Mouse (Mus musculus): ENCODE measurements around the gene Rel. TPM values are rescaled to one million over a fixed set of nuclear protein-coding genes. Genes with fewer than 3 reads are reported as not detected.
"Not testable (repeated sequence)": the region's sequence is repeated elsewhere in the genome, so short reads cannot be mapped to it uniquely, and the experiment has no call there.

Gene Rel
- polyA plus RNA-seq, 1 experiment from 2014 or later = 0.41 TPM

GRCm38 (mm10) chr11:23782038-23782437, 11.3 kb upstream of the Rel start:
- no peaks in the 10 kb centered on the region for H3K4me1 ChIP-seq (ENCODE audit: control insufficient read depth, insufficient read depth, low read depth, low read length)
- no peak for ATAC-seq
- no peaks in the 10 kb centered on the region for H3K36me3 ChIP-seq (ENCODE audit: control insufficient read depth, insufficient read depth, low read length)
- no peak overlapping the region for H3K27ac ChIP-seq (ENCODE audit: low read depth, low read length)
- no peak overlapping the region for H3K4me2 ChIP-seq (ENCODE audit: low read length)
- H3K4me3 ChIP-seq (ENCODE audit: low read length) = no peak overlapping the region
- no peaks in the 10 kb centered on the region for H3K27me3 ChIP-seq (replicated peaks; ENCODE audit: control insufficient read depth, insufficient read depth, low read length)
- H3K9ac ChIP-seq (ENCODE audit: low read depth, low read length) = no peak overlapping the region
- H3K9me3 ChIP-seq (ENCODE audit: control insufficient read depth, low read length) = no peaks in the 10 kb centered on the region
- 82% methylated on average over 3 of the region's 3 CpGs for WGBS

GRCm38 (mm10) chr11:23778787-23779201, 8.0 kb upstream of the Rel start:
- Histone ChIP-seq H3K36me3 (ENCODE audit: control insufficient read depth, insufficient read depth, low read length) (no peaks in the 10 kb centered on the region), H3K4me1 (ENCODE audit: control insufficient read depth, insufficient read depth, low read depth, low read length) (no peaks in the 10 kb centered on the region), H3K9ac (ENCODE audit: low read depth, low read length) (no peak overlapping the region), H3K27ac (ENCODE audit: low read depth, low read length) (no peak overlapping the region), H3K4me3 (ENCODE audit: low read length) (no peak overlapping the region), H3K4me2 (ENCODE audit: low read length) (no peak overlapping the region), H3K9me3 (ENCODE audit: control insufficient read depth, low read length) (no peaks in the 10 kb centered on the region), H3K27me3 (replicated peaks; ENCODE audit: control insufficient read depth, insufficient read depth, low read length) (no peaks in the 10 kb centered on the region)
- WGBS = 89% methylated on average over 8 of the region's 8 CpGs
- ATAC-seq = no peak

- peaks cover 6% of the 10 kb centered on the region for H3K4me1 ChIP-seq (ENCODE audit: control insufficient read depth, insufficient read depth, low read depth, low read length)
- H3K4me2 ChIP-seq (ENCODE audit: low read length) = no peak overlapping the region
- no peaks in the 10 kb centered on the region for H3K9me3 ChIP-seq (ENCODE audit: control insufficient read depth, low read length)
- H3K36me3 ChIP-seq (ENCODE audit: control insufficient read depth, insufficient read depth, low read length) = no peaks in the 10 kb centered on the region
- H3K27ac ChIP-seq (ENCODE audit: low read depth, low read length) = no peak overlapping the region
- 43% methylated on average over 1 of the region's 1 CpGs for WGBS
- ATAC-seq = no peak
- H3K9ac ChIP-seq (ENCODE audit: low read depth, low read length) = no peak overlapping the region
- H3K27me3 ChIP-seq (replicated peaks; ENCODE audit: control insufficient read depth, insufficient read depth, low read length) = no peaks in the 10 kb centered on the region; the same call in none of the 2 replicates
- no peak overlapping the region for H3K4me3 ChIP-seq (ENCODE audit: low read length)
Measured at GRCm38 (mm10) chr11:23772471-23772870, 1.7 kb upstream of the Rel start.

GRCm38 (mm10) chr11:23771507-23772097, 832 bp upstream of the Rel start:
- ATAC-seq = no peak; the same call in 1 of the 2 replicates
- 6% methylated on average over 21 of the region's 21 CpGs for WGBS
- H3K9ac ChIP-seq (ENCODE audit: low read depth, low read length) = peak overlapping the region; percentile 81
- no peaks in the 10 kb centered on the region for H3K36me3 ChIP-seq (ENCODE audit: control insufficient read depth, insufficient read depth, low read length)
- peak overlapping the region; percentile 90 for H3K27ac ChIP-seq (ENCODE audit: low read depth, low read length)
- H3K4me2 ChIP-seq (ENCODE audit: low read length) = peak overlapping the region; percentile 83
- H3K27me3 ChIP-seq (replicated peaks; ENCODE audit: control insufficient read depth, insufficient read depth, low read length) = no peaks in the 10 kb centered on the region; the same call in none of the 2 replicates
- peak overlapping the region; percentile 93 for H3K4me3 ChIP-seq (ENCODE audit: low read length)
- peaks cover 6% of the 10 kb centered on the region for H3K4me1 ChIP-seq (ENCODE audit: control insufficient read depth, insufficient read depth, low read depth, low read length)
- no peaks in the 10 kb centered on the region for H3K9me3 ChIP-seq (ENCODE audit: control insufficient read depth, low read length)

GRCm38 (mm10) chr11:23770510-23770759, 335 bp downstream of the Rel start:
- no peaks in the 10 kb centered on the region for H3K36me3 ChIP-seq (ENCODE audit: control insufficient read depth, insufficient read depth, low read length)
- ATAC-seq = no peak
- no peaks in the 10 kb centered on the region for H3K9me3 ChIP-seq (ENCODE audit: control insufficient read depth, low read length)
- peak overlapping the region; percentile 93 for H3K4me3 ChIP-seq (ENCODE audit: low read length)
- H3K4me2 ChIP-seq (ENCODE audit: low read length) = peak overlapping the region; percentile 83
- peak overlapping the region; percentile 81 for H3K9ac ChIP-seq (ENCODE audit: low read depth, low read length)
- H3K27me3 ChIP-seq (replicated peaks; ENCODE audit: control insufficient read depth, insufficient read depth, low read length) = no peaks in the 10 kb centered on the region; the same call in none of the 2 replicates
- 0% methylated on average over 24 of the region's 24 CpGs for WGBS
- H3K27ac ChIP-seq (ENCODE audit: low read depth, low read length) = peak overlapping the region; percentile 90
- peaks cover 6% of the 10 kb centered on the region for H3K4me1 ChIP-seq (ENCODE audit: control insufficient read depth, insufficient read depth, low read depth, low read length)

GRCm38 (mm10) chr11:23769686-23770509, 872 bp downstream of the Rel start:
- peak overlapping the region; percentile 93 for H3K4me3 ChIP-seq (ENCODE audit: low read length)
- under 1% methylated on average over 25 of the region's 25 CpGs for WGBS
- H3K9me3 ChIP-seq (ENCODE audit: control insufficient read depth, low read length) = no peaks in the 10 kb centered on the region
- peak overlapping the region; percentile 81 for H3K9ac ChIP-seq (ENCODE audit: low read depth, low read length)
- no peak for ATAC-seq
- H3K4me2 ChIP-seq (ENCODE audit: low read length) = peak overlapping the region; percentile 83
- no peaks in the 10 kb centered on the region for H3K36me3 ChIP-seq (ENCODE audit: control insufficient read depth, insufficient read depth, low read length)
- peak overlapping the region; percentile 90 for H3K27ac ChIP-seq (ENCODE audit: low read depth, low read length)
- H3K27me3 ChIP-seq (replicated peaks; ENCODE audit: control insufficient read depth, insufficient read depth, low read length) = no peaks in the 10 kb centered on the region; the same call in none of the 2 replicates
- H3K4me1 ChIP-seq (ENCODE audit: control insufficient read depth, insufficient read depth, low read depth, low read length) = peaks cover 6% of the 10 kb centered on the region

- no peak for ATAC-seq
- peaks cover 6% of the 10 kb centered on the region for H3K4me1 ChIP-seq (ENCODE audit: control insufficient read depth, insufficient read depth, low read depth, low read length)
- H3K27me3 ChIP-seq (replicated peaks; ENCODE audit: control insufficient read depth, insufficient read depth, low read length) = no peaks in the 10 kb centered on the region; the same call in none of the 2 replicates
- no peak overlapping the region for H3K9ac ChIP-seq (ENCODE audit: low read depth, low read length)
- H3K27ac ChIP-seq (ENCODE audit: low read depth, low read length) = no peak overlapping the region
- H3K4me2 ChIP-seq (ENCODE audit: low read length) = no peak overlapping the region
- H3K4me3 ChIP-seq (ENCODE audit: low read length) = no peak overlapping the region
- H3K36me3 ChIP-seq (ENCODE audit: control insufficient read depth, insufficient read depth, low read length) = no peaks in the 10 kb centered on the region
- H3K9me3 ChIP-seq (ENCODE audit: control insufficient read depth, low read length) = no peaks in the 10 kb centered on the region
Measured at GRCm38 (mm10) chr11:23769033-23769432, 1.7 kb downstream of the Rel start.

GRCm38 (mm10) chr11:23767928-23768327, 2.8 kb downstream of the Rel start:
- no peak overlapping the region for H3K4me2 ChIP-seq (ENCODE audit: low read length)
- WGBS = 82% methylated on average over 1 of the region's 1 CpGs
- no peaks in the 10 kb centered on the region for H3K9me3 ChIP-seq (ENCODE audit: control insufficient read depth, low read length)
- no peaks in the 10 kb centered on the region for H3K36me3 ChIP-seq (ENCODE audit: control insufficient read depth, insufficient read depth, low read length)
- H3K27ac ChIP-seq (ENCODE audit: low read depth, low read length) = no peak overlapping the region
- H3K9ac ChIP-seq (ENCODE audit: low read depth, low read length) = no peak overlapping the region
- no peak overlapping the region for H3K4me3 ChIP-seq (ENCODE audit: low read length)
- ATAC-seq = no peak
- peaks cover 6% of the 10 kb centered on the region for H3K4me1 ChIP-seq (ENCODE audit: control insufficient read depth, insufficient read depth, low read depth, low read length)
- H3K27me3 ChIP-seq (replicated peaks; ENCODE audit: control insufficient read depth, insufficient read depth, low read length) = no peaks in the 10 kb centered on the region; the same call in none of the 2 replicates

- ATAC-seq; H3K36me3 ChIP-seq (ENCODE audit: control insufficient read depth, insufficient read depth, low read length); H3K9ac ChIP-seq (ENCODE audit: low read depth, low read length); H3K9me3 ChIP-seq (ENCODE audit: control insufficient read depth, low read length); H3K4me3 ChIP-seq (ENCODE audit: low read length); H3K4me2 ChIP-seq (ENCODE audit: low read length); H3K27me3 ChIP-seq (replicated peaks; ENCODE audit: control insufficient read depth, insufficient read depth, low read length); H3K4me1 ChIP-seq (ENCODE audit: control insufficient read depth, insufficient read depth, low read depth, low read length); H3K27ac ChIP-seq (ENCODE audit: low read depth, low read length): not testable (repeated sequence)
- WGBS = 85% methylated on average over 4 of the region's 5 CpGs
Measured at GRCm38 (mm10) chr11:23767369-23767768, 3.4 kb downstream of the Rel start.

Measured in hindbrain, embryonic 16.5 days (tissue).